1 mouse cellular context compared by ENCODE assay signal in genomic region chr11:97511661-97512369, GRCm38 (mm10).
TF ChIP-seq lines count a peak whose summit lies in the region.

No protein-coding gene starts in this region.

TF ChIP-seq in CH12.LX, 34 proteins besides CTCF, POLR2A, EP300 and RAD21 (continued from another document):
- no peak for TF ChIP-seq MAX (IDR thresholded peaks at IDR 0.05; ENCODE audit: low read length)
- no peak for TF ChIP-seq ZC3H11A (IDR thresholded peaks at IDR 0.05; ENCODE audit: low read depth, low read length)
TF ChIP-seq in CH12.LX: peak in this region for 8.
